Mouse (Mus musculus) testis, adult 2 months (tissue): Measurements from ENCODE around the gene Tead4.

ENCODE experiments used
- CTCF ChIP-seq: fragments of 200-500 bp; IDR thresholded peaks from 2 replicates; pipeline ENCODE4 v1.5.1; 2012; ENCODE audit warnings: low read depth, mild to moderate bottlenecking, inconsistent platforms, low read length, moderate library complexity; ENCODE audit not compliant: control insufficient read depth, insufficient read depth, insufficient replicate concordance
- POLR2A ChIP-seq: fragments of 200-500 bp; IDR thresholded peaks from 2 replicates; pipeline ENCODE4 v1.6.1; 2012; ENCODE audit warnings: low read depth, mild to moderate bottlenecking, inconsistent platforms, low read length, moderate library complexity; ENCODE audit not compliant: control insufficient read depth

- TF ChIP-seq CTCF (no peak), POLR2A (no peak)
These were observed 41.5 kb upstream of the Tead4 start for GRCm38 (mm10) chr6:128341956-128342723.
